Mouse (Mus musculus) lung, adult 2 months (tissue): ENCODE measurements around the gene Vim. TPM values are rescaled to one million over a fixed set of nuclear protein-coding genes. Genes with fewer than 3 reads are reported as not detected.

ENCODE experiments used
- DNase-seq: peaks from one replicate; pipeline ENCODE4 v3.0.0; 2022
- H3K4me1 ChIP-seq: fragments of 200-500 bp; 2 replicates; pipeline ENCODE4 v1.6.1; 2011; ENCODE audit warnings: low read length; ENCODE audit not compliant: control insufficient read depth, insufficient read depth
- H3K4me3 ChIP-seq: fragments of 200-500 bp; replicated peaks from 2 replicates; pipeline ENCODE3; 2011; ENCODE audit warnings: low read depth, mild to moderate bottlenecking, control low read depth, low read length; ENCODE audit errors: extremely low read depth
- CTCF ChIP-seq: fragments of 200-500 bp; IDR thresholded peaks from 2 replicates; pipeline ENCODE4 v1.5.1; 2011; ENCODE audit warnings: mild to moderate bottlenecking, low read length, control low read depth; ENCODE audit not compliant: insufficient read depth
- POLR2A ChIP-seq: fragments of 200-500 bp; IDR thresholded peaks from 2 replicates; pipeline ENCODE4 v1.6.1; 2011; ENCODE audit warnings: low read depth, mild to moderate bottlenecking, control low read depth, low read length, borderline replicate concordance; ENCODE audit errors: extremely low read depth
- WGBS: fragments of 180-500 bp; shearing (Covaris S2); methylation state at CpG from one replicate; pipeline ENCODE4 v1.1.7; 2018; 5-methylcytosine and 5-hydroxymethylcytosine counted together
- polyA plus RNA-seq: library from polyadenylated mRNA; depleted of rRNA; stranded (reverse); fragments of >200 nt; gene quantifications from 2 replicates; pipeline ENCODE4 v1.2.3, GENCODE M21; 2012; rRNA removed

Vim gene
- polyA plus RNA-seq = 1,792 and 2,353 TPM in 2 replicates

GRCm38 (mm10) chr2:13573408-13574065, at the start of gene Vim:
Gene Vim (plus strand): TSS chr2:13573927.
- Histone ChIP-seq H3K4me1 (peaks cover 11% of the 10 kb centered on the region), H3K4me3 (peak within 1 kb of the TSS; percentile 88)
- WGBS = under 1% methylated on average over 26 of the region's 26 CpGs
- DNase-seq = peak; percentile 64
- no peak for TF ChIP-seq CTCF
- TF ChIP-seq POLR2A = peak; percentile 68; the same call in 1 of the 2 replicates

GRCm38 (mm10) chr2:13526205-13526604, 47.5 kb upstream of the Vim start:
- peaks cover 5% of the 10 kb centered on the region for H3K4me1 ChIP-seq
- WGBS = 71% methylated on average over 2 of the region's 2 CpGs
- no peak for DNase-seq
- no peak overlapping the region for H3K4me3 ChIP-seq
- no peak for TF ChIP-seq POLR2A
- no peak for TF ChIP-seq CTCF

GRCm38 (mm10) chr2:13527125-13527524, 46.6 kb upstream of the Vim start:
- WGBS = 45% methylated on average over 2 of the region's 2 CpGs
- no peak for DNase-seq
- Histone ChIP-seq H3K4me3 (no peak overlapping the region), H3K4me1 (peaks cover 5% of the 10 kb centered on the region; the same call in 1 of the 2 replicates)
- TF ChIP-seq POLR2A (no peak), CTCF (no peak)

GRCm38 (mm10) chr2:13527531-13527930, 46.2 kb upstream of the Vim start:
- no peak for TF ChIP-seq CTCF
- TF ChIP-seq POLR2A = no peak
- no peak for DNase-seq
- peaks cover 5% of the 10 kb centered on the region; the same call in 1 of the 2 replicates for H3K4me1 ChIP-seq
- 55% methylated on average over 4 of the region's 4 CpGs for WGBS
- no peak overlapping the region for H3K4me3 ChIP-seq

- no peak for DNase-seq
- Histone ChIP-seq H3K4me3 (no peak overlapping the region), H3K4me1 (no peaks in the 10 kb centered on the region)
- 80% methylated on average over 3 of the region's 3 CpGs for WGBS
- TF ChIP-seq POLR2A = no peak
- TF ChIP-seq CTCF = no peak
These were observed 44.3 kb upstream of the Vim start for GRCm38 (mm10) chr2:13529253-13529933.

GRCm38 (mm10) chr2:13530639-13531038, 43.1 kb upstream of the Vim start:
- Histone ChIP-seq H3K4me1 (no peaks in the 10 kb centered on the region), H3K4me3 (no peak overlapping the region)
- 63% methylated on average over 6 of the region's 6 CpGs for WGBS
- DNase-seq = no peak
- TF ChIP-seq CTCF = no peak
- TF ChIP-seq POLR2A = no peak

GRCm38 (mm10) chr2:13536747-13537146, 37.0 kb upstream of the Vim start:
- H3K4me3 ChIP-seq = no peak overlapping the region
- no peak for DNase-seq
- peaks cover 2% of the 10 kb centered on the region; the same call in 1 of the 2 replicates for H3K4me1 ChIP-seq
- TF ChIP-seq POLR2A = no peak
- 0 out of 2 replicates have a peak, but pooled peaks have one; percentile 26 for TF ChIP-seq CTCF

- no peak for DNase-seq
- TF ChIP-seq CTCF (peak; percentile 39), POLR2A (no peak)
- 30% methylated on average over 2 of the region's 2 CpGs for WGBS
- Histone ChIP-seq H3K4me1 (peaks cover 2% of the 10 kb centered on the region; the same call in 1 of the 2 replicates), H3K4me3 (no peak overlapping the region)
These were observed 36.0 kb upstream of the Vim start for GRCm38 (mm10) chr2:13537733-13538132.

- H3K4me1 ChIP-seq = peaks cover 4% of the 10 kb centered on the region
- H3K4me3 ChIP-seq = no peak overlapping the region
- no peak for DNase-seq
- no peak for TF ChIP-seq CTCF
- TF ChIP-seq POLR2A = no peak
- 87% methylated on average over 2 of the region's 2 CpGs for WGBS
These were observed 35.5 kb upstream of the Vim start for GRCm38 (mm10) chr2:13538258-13538657.
